Mouse (Mus musculus): ENCODE measurements around the gene AA986860. TPM values are rescaled to one million over a fixed set of nuclear protein-coding genes. Genes with fewer than 3 reads are reported as not detected.
A peak's percentile ranks its signal among the peaks of the same experiment; 100 is the strongest.

AA986860 gene
- 7.8 TPM in 2 replicates for polyA plus RNA-seq (2014; fragmentation: Nextera tagmentation; extraction: Ambion mirVana)

- DNase-seq: peak; percentile 54
- TF ChIP-seq CTCF (IDR thresholded peaks at IDR 0.05; ENCODE audit: low read depth): no peak
- H3K4me1 ChIP-seq (ENCODE audit: insufficient read depth): peaks cover 18% of the 10 kb centered on the region
- H3K27me3 ChIP-seq (ENCODE audit: insufficient read depth, low read length): no peaks in the 10 kb centered on the region
- peak; percentile 92 for ATAC-seq (ENCODE audit: insufficient read depth)
- peak within 1 kb of the TSS; percentile 25 for H3K4me3 ChIP-seq (ENCODE audit: low read depth, low read length)
- no peak within 1 kb of the TSS; the same call in 1 of the 2 replicates for H3K9ac ChIP-seq
- 6% methylated on average over 10 of the region's 10 CpGs for WGBS
- H3K27ac ChIP-seq (ENCODE audit: low read depth): peak within 1 kb of the TSS; percentile 42; the same call in 1 of the 2 replicates
- no peaks in the 10 kb centered on the region for H3K36me3 ChIP-seq (ENCODE audit: insufficient read depth)
- peak within 1 kb of the TSS; percentile 57 for H3K4me2 ChIP-seq
- H3K9me3 ChIP-seq (ENCODE audit: low read depth, low read length): no peaks in the 10 kb centered on the region
Observed at GRCm38 (mm10) chr1:130731741-130732337, at the start of gene AA986860. TSS of gene AA986860 (plus strand) at chr1:130731976.

GRCm38 (mm10) chr1:130683905-130684304 lies 47.9 kb upstream of the AA986860 start:
- Histone ChIP-seq H3K36me3 (ENCODE audit: insufficient read depth) (no peaks in the 10 kb centered on the region), H3K4me3 (ENCODE audit: low read depth, low read length) (no peak overlapping the region), H3K4me1 (ENCODE audit: insufficient read depth) (no peaks in the 10 kb centered on the region), H3K27ac (ENCODE audit: low read depth) (no peak overlapping the region), H3K9ac (no peak overlapping the region), H3K9me3 (ENCODE audit: low read depth, low read length) (no peaks in the 10 kb centered on the region), H3K4me2 (no peak overlapping the region), H3K27me3 (ENCODE audit: insufficient read depth, low read length) (no peaks in the 10 kb centered on the region)
- ATAC-seq (ENCODE audit: insufficient read depth) (no peak), DNase-seq (no peak)
- WGBS: 47% methylated on average over 1 of the region's 1 CpGs
- no peak for TF ChIP-seq CTCF (IDR thresholded peaks at IDR 0.05; ENCODE audit: low read depth)

GRCm38 (mm10) chr1:130698601-130699000 lies 33.2 kb upstream of the AA986860 start:
- ATAC-seq (ENCODE audit: insufficient read depth) (no peak), DNase-seq (no peak)
- no peaks in the 10 kb centered on the region for H3K9me3 ChIP-seq (ENCODE audit: low read depth, low read length)
- H3K36me3 ChIP-seq (ENCODE audit: insufficient read depth): peaks cover 53% of the 10 kb centered on the region
- TF ChIP-seq CTCF (IDR thresholded peaks at IDR 0.05; ENCODE audit: low read depth): no peak
- H3K4me1 ChIP-seq (ENCODE audit: insufficient read depth): no peaks in the 10 kb centered on the region
- no peak overlapping the region for H3K9ac ChIP-seq
- WGBS: 91% methylated on average over 5 of the region's 5 CpGs
- H3K27me3 ChIP-seq (ENCODE audit: insufficient read depth, low read length): no peaks in the 10 kb centered on the region
- H3K4me2 ChIP-seq: no peak overlapping the region
- H3K4me3 ChIP-seq (ENCODE audit: low read depth, low read length): no peak overlapping the region
- no peak overlapping the region for H3K27ac ChIP-seq (ENCODE audit: low read depth)

- DNase-seq: no peak
- Histone ChIP-seq H3K4me1 (ENCODE audit: insufficient read depth) (no peaks in the 10 kb centered on the region), H3K27ac (ENCODE audit: low read depth) (no peak overlapping the region), H3K4me2 (no peak overlapping the region), H3K9me3 (ENCODE audit: low read depth, low read length) (no peaks in the 10 kb centered on the region), H3K4me3 (ENCODE audit: low read depth, low read length) (no peak overlapping the region), H3K27me3 (ENCODE audit: insufficient read depth, low read length) (no peaks in the 10 kb centered on the region), H3K36me3 (ENCODE audit: insufficient read depth) (peaks cover 56% of the 10 kb centered on the region), H3K9ac (no peak overlapping the region)
- TF ChIP-seq CTCF (IDR thresholded peaks at IDR 0.05; ENCODE audit: low read depth): no peak
- 84% methylated on average over 10 of the region's 10 CpGs for WGBS
- no peak for ATAC-seq (ENCODE audit: insufficient read depth)
Observed at GRCm38 (mm10) chr1:130699937-130700633, 31.7 kb upstream of the AA986860 start.

- DNase-seq: no peak
- H3K9ac ChIP-seq: no peak overlapping the region
- H3K4me2 ChIP-seq: no peak overlapping the region
- no peaks in the 10 kb centered on the region for H3K4me1 ChIP-seq (ENCODE audit: insufficient read depth)
- WGBS: 93% methylated on average over 11 of the region's 11 CpGs
- H3K27ac ChIP-seq (ENCODE audit: low read depth): no peak overlapping the region
- no peak overlapping the region for H3K4me3 ChIP-seq (ENCODE audit: low read depth, low read length)
- H3K9me3 ChIP-seq (ENCODE audit: low read depth, low read length): no peaks in the 10 kb centered on the region
- ATAC-seq (ENCODE audit: insufficient read depth): no peak
- TF ChIP-seq CTCF (IDR thresholded peaks at IDR 0.05; ENCODE audit: low read depth): no peak
- no peaks in the 10 kb centered on the region for H3K27me3 ChIP-seq (ENCODE audit: insufficient read depth, low read length)
- H3K36me3 ChIP-seq (ENCODE audit: insufficient read depth): peaks cover 63% of the 10 kb centered on the region
Observed at GRCm38 (mm10) chr1:130701976-130702375, 29.8 kb upstream of the AA986860 start.

GRCm38 (mm10) chr1:130703613-130704012 lies 28.2 kb upstream of the AA986860 start:
- WGBS: 71% methylated on average over 2 of the region's 2 CpGs
- ATAC-seq (ENCODE audit: insufficient read depth): no peak
- no peak overlapping the region for H3K27ac ChIP-seq (ENCODE audit: low read depth)
- H3K9me3 ChIP-seq (ENCODE audit: low read depth, low read length): no peaks in the 10 kb centered on the region
- no peaks in the 10 kb centered on the region for H3K4me1 ChIP-seq (ENCODE audit: insufficient read depth)
- peaks cover 58% of the 10 kb centered on the region for H3K36me3 ChIP-seq (ENCODE audit: insufficient read depth)
- H3K4me2 ChIP-seq: no peak overlapping the region
- H3K27me3 ChIP-seq (ENCODE audit: insufficient read depth, low read length): no peaks in the 10 kb centered on the region
- TF ChIP-seq CTCF (IDR thresholded peaks at IDR 0.05; ENCODE audit: low read depth): no peak
- no peak for DNase-seq
- no peak overlapping the region for H3K9ac ChIP-seq
- no peak overlapping the region for H3K4me3 ChIP-seq (ENCODE audit: low read depth, low read length)

- TF ChIP-seq CTCF (IDR thresholded peaks at IDR 0.05; ENCODE audit: low read depth): no peak
- H3K4me2 ChIP-seq: no peak overlapping the region
- no peak overlapping the region for H3K9ac ChIP-seq
- DNase-seq: no peak
- H3K9me3 ChIP-seq (ENCODE audit: low read depth, low read length): no peaks in the 10 kb centered on the region
- no peaks in the 10 kb centered on the region for H3K4me1 ChIP-seq (ENCODE audit: insufficient read depth)
- WGBS: 85% methylated on average over 22 of the region's 22 CpGs
- H3K27me3 ChIP-seq (ENCODE audit: insufficient read depth, low read length): no peaks in the 10 kb centered on the region
- no peak overlapping the region for H3K27ac ChIP-seq (ENCODE audit: low read depth)
- no peak overlapping the region for H3K4me3 ChIP-seq (ENCODE audit: low read depth, low read length)
- ATAC-seq (ENCODE audit: insufficient read depth): no peak
- peaks cover 15% of the 10 kb centered on the region for H3K36me3 ChIP-seq (ENCODE audit: insufficient read depth)
Observed at GRCm38 (mm10) chr1:130710283-130711080, 21.3 kb upstream of the AA986860 start.
